Mouse (Mus musculus): ENCODE data around the gene Dock4. TPM values are rescaled to one million over a fixed set of nuclear protein-coding genes. Genes with fewer than 3 reads are reported as not detected.

The Dock4 gene
- polyA plus RNA-seq, 1 experiment from 2014 or later, result 4.2 TPM

DNA sequence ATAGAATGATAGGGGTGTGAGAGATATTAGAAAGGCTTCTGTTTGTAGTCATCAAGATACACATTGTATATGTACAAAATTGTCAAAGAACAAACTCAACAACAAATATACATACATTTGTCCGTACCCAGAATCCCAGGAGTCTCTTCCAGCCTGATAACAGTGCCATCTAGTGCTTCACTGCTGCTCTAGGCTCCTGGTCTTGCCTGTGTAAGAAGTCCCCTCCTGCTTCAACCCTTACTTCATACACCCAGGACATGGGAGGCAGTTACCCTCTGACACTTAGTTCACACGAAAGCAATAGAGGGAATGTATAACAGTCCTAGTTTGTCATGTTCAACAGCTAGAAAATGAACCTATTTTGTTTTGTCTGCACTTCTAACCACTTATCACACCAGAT is 378.5 kb downstream of the Dock4 start:
- Histone ChIP-seq H3K9ac (ENCODE audit: low read depth, low read length) (no peak overlapping the region), H3K4me1 (ENCODE audit: control insufficient read depth, insufficient read depth, low read length) (no peaks in the 10 kb centered on the region), H3K4me3 (ENCODE audit: low read length) (no peak overlapping the region), H3K9me3 (ENCODE audit: control insufficient read depth, low read length) (no peaks in the 10 kb centered on the region), H3K27me3 (replicated peaks; ENCODE audit: control insufficient read depth, insufficient read depth, low read length) (no peaks in the 10 kb centered on the region), H3K27ac (ENCODE audit: low read length) (no peak overlapping the region), H3K4me2 (ENCODE audit: low read depth, low read length) (no peak overlapping the region), H3K36me3 (ENCODE audit: control insufficient read depth, insufficient read depth, low read length) (no peaks in the 10 kb centered on the region)
- no peak for ATAC-seq
- 72% methylated on average over 2 of the region's 2 CpGs for WGBS

DNA sequence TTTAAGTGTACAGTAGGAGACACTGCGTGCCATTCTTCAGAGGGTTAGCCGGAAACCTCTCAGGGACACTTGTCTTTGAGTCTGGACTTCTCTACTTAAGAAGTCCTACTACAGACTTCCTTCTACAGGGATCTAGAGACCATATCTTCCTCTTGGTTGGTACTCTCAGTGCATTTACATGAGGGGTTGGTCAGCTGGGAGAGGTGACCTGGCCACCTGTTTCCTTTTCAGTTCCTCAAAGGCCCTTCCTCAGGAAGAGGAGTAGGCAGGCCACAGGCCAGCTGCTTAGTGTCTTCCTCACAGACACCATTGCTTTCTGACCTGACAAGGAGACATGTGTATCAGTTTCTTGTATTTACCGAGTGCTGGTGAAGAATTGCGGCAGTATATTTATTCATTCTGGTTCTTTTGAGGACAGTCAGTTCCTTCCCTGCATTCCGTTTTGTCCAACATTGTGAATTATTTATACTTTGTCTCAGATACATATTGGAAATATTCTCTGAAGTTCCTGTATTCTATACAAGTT is 380.2 kb downstream of the Dock4 start:
- no peaks in the 10 kb centered on the region for H3K4me1 ChIP-seq (ENCODE audit: control insufficient read depth, insufficient read depth, low read length)
- H3K36me3 ChIP-seq (ENCODE audit: control insufficient read depth, insufficient read depth, low read length), result no peaks in the 10 kb centered on the region
- no peak overlapping the region for H3K4me2 ChIP-seq (ENCODE audit: low read depth, low read length)
- H3K4me3 ChIP-seq (ENCODE audit: low read length), result no peak overlapping the region
- no peaks in the 10 kb centered on the region for H3K27me3 ChIP-seq (replicated peaks; ENCODE audit: control insufficient read depth, insufficient read depth, low read length)
- no peak overlapping the region for H3K9ac ChIP-seq (ENCODE audit: low read depth, low read length)
- no peaks in the 10 kb centered on the region for H3K9me3 ChIP-seq (ENCODE audit: control insufficient read depth, low read length)
- H3K27ac ChIP-seq (ENCODE audit: low read length), result no peak overlapping the region
- WGBS, result 69% methylated on average over 5 of the region's 5 CpGs
- no peak for ATAC-seq

- H3K9me3 ChIP-seq (ENCODE audit: control insufficient read depth, low read length), result no peaks in the 10 kb centered on the region
- H3K4me2 ChIP-seq (ENCODE audit: low read depth, low read length), result no peak overlapping the region
- ATAC-seq, result no peak
- no peaks in the 10 kb centered on the region for H3K36me3 ChIP-seq (ENCODE audit: control insufficient read depth, insufficient read depth, low read length)
- no peak overlapping the region for H3K4me3 ChIP-seq (ENCODE audit: low read length)
- H3K4me1 ChIP-seq (ENCODE audit: control insufficient read depth, insufficient read depth, low read length), result no peaks in the 10 kb centered on the region
- 20% methylated on average over 3 of the region's 3 CpGs for WGBS
- H3K27me3 ChIP-seq (replicated peaks; ENCODE audit: control insufficient read depth, insufficient read depth, low read length), result no peaks in the 10 kb centered on the region
- no peak overlapping the region for H3K27ac ChIP-seq (ENCODE audit: low read length)
- H3K9ac ChIP-seq (ENCODE audit: low read depth, low read length), result no peak overlapping the region
Measured at GRCm38 (mm10) chr12:40826491-40826890, 380.7 kb downstream of the Dock4 start.

- H3K9me3 ChIP-seq (ENCODE audit: control insufficient read depth, low read length), result no peaks in the 10 kb centered on the region
- no peak overlapping the region for H3K4me3 ChIP-seq (ENCODE audit: low read length)
- no peak overlapping the region for H3K9ac ChIP-seq (ENCODE audit: low read depth, low read length)
- ATAC-seq, result no peak
- no peaks in the 10 kb centered on the region for H3K36me3 ChIP-seq (ENCODE audit: control insufficient read depth, insufficient read depth, low read length)
- no peak overlapping the region for H3K4me2 ChIP-seq (ENCODE audit: low read depth, low read length)
- H3K4me1 ChIP-seq (ENCODE audit: control insufficient read depth, insufficient read depth, low read length), result no peaks in the 10 kb centered on the region
- no peaks in the 10 kb centered on the region for H3K27me3 ChIP-seq (replicated peaks; ENCODE audit: control insufficient read depth, insufficient read depth, low read length)
- no peak overlapping the region for H3K27ac ChIP-seq (ENCODE audit: low read length)
Measured at GRCm38 (mm10) chr12:40828025-40828424, 382.3 kb downstream of the Dock4 start.

- 81% methylated on average over 1 of the region's 1 CpGs for WGBS
- Histone ChIP-seq H3K4me2 (ENCODE audit: low read depth, low read length) (no peak overlapping the region), H3K4me3 (ENCODE audit: low read length) (no peak overlapping the region), H3K27ac (ENCODE audit: low read length) (no peak overlapping the region), H3K9ac (ENCODE audit: low read depth, low read length) (no peak overlapping the region), H3K9me3 (ENCODE audit: control insufficient read depth, low read length) (no peaks in the 10 kb centered on the region), H3K36me3 (ENCODE audit: control insufficient read depth, insufficient read depth, low read length) (no peaks in the 10 kb centered on the region), H3K4me1 (ENCODE audit: control insufficient read depth, insufficient read depth, low read length) (no peaks in the 10 kb centered on the region), H3K27me3 (replicated peaks; ENCODE audit: control insufficient read depth, insufficient read depth, low read length) (no peaks in the 10 kb centered on the region)
- ATAC-seq, result no peak
Measured at GRCm38 (mm10) chr12:40829269-40829668, 383.5 kb downstream of the Dock4 start.

GRCm38 (mm10) chr12:40832157-40832556 is 386.4 kb downstream of the Dock4 start:
- no peak for ATAC-seq
- no peaks in the 10 kb centered on the region for H3K27me3 ChIP-seq (replicated peaks; ENCODE audit: control insufficient read depth, insufficient read depth, low read length)
- 70% methylated on average over 8 of the region's 8 CpGs for WGBS
- H3K9ac ChIP-seq (ENCODE audit: low read depth, low read length), result no peak overlapping the region
- no peaks in the 10 kb centered on the region for H3K4me1 ChIP-seq (ENCODE audit: control insufficient read depth, insufficient read depth, low read length)
- no peak overlapping the region for H3K4me3 ChIP-seq (ENCODE audit: low read length)
- H3K4me2 ChIP-seq (ENCODE audit: low read depth, low read length), result no peak overlapping the region
- no peaks in the 10 kb centered on the region for H3K9me3 ChIP-seq (ENCODE audit: control insufficient read depth, low read length)
- no peak overlapping the region for H3K27ac ChIP-seq (ENCODE audit: low read length)
- no peaks in the 10 kb centered on the region for H3K36me3 ChIP-seq (ENCODE audit: control insufficient read depth, insufficient read depth, low read length)

GRCm38 (mm10) chr12:40836924-40837323 is 391.2 kb downstream of the Dock4 start:
- ATAC-seq, result no peak
- WGBS, result 76% methylated on average over 6 of the region's 6 CpGs
- Histone ChIP-seq H3K27ac (ENCODE audit: low read length) (no peak overlapping the region), H3K4me2 (ENCODE audit: low read depth, low read length) (no peak overlapping the region), H3K36me3 (ENCODE audit: control insufficient read depth, insufficient read depth, low read length) (no peaks in the 10 kb centered on the region), H3K4me1 (ENCODE audit: control insufficient read depth, insufficient read depth, low read length) (peaks cover 8% of the 10 kb centered on the region; the same call in 1 of the 2 replicates), H3K4me3 (ENCODE audit: low read length) (no peak overlapping the region), H3K9ac (ENCODE audit: low read depth, low read length) (no peak overlapping the region), H3K9me3 (ENCODE audit: control insufficient read depth, low read length) (no peaks in the 10 kb centered on the region), H3K27me3 (replicated peaks; ENCODE audit: control insufficient read depth, insufficient read depth, low read length) (no peaks in the 10 kb centered on the region)

GRCm38 (mm10) chr12:40837597-40838337 is 392.0 kb downstream of the Dock4 start:
- no peak overlapping the region for H3K27ac ChIP-seq (ENCODE audit: low read length)
- WGBS, result 3% methylated on average over 8 of the region's 8 CpGs
- ATAC-seq, result peak; percentile 59

GRCm38 (mm10) chr12:40838338-40838695 is 392.6 kb downstream of the Dock4 start:
- no peak overlapping the region for H3K27ac ChIP-seq (ENCODE audit: low read length)
- H3K4me1 ChIP-seq (ENCODE audit: control insufficient read depth, insufficient read depth, low read length), result peaks cover 8% of the 10 kb centered on the region; the same call in 1 of the 2 replicates
- H3K4me3 ChIP-seq (ENCODE audit: low read length), result no peak overlapping the region
- WGBS, result 40% methylated on average over 2 of the region's 2 CpGs
- ATAC-seq, result no peak
- H3K9ac ChIP-seq (ENCODE audit: low read depth, low read length), result no peak overlapping the region
- H3K4me2 ChIP-seq (ENCODE audit: low read depth, low read length), result no peak overlapping the region
- H3K27me3 ChIP-seq (replicated peaks; ENCODE audit: control insufficient read depth, insufficient read depth, low read length), result no peaks in the 10 kb centered on the region
- H3K36me3 ChIP-seq (ENCODE audit: control insufficient read depth, insufficient read depth, low read length), result no peaks in the 10 kb centered on the region
- H3K9me3 ChIP-seq (ENCODE audit: control insufficient read depth, low read length), result no peaks in the 10 kb centered on the region

More at GRCm38 (mm10) chr12:40837597-40838337, 392.0 kb downstream of the Dock4 start:
- Histone ChIP-seq H3K9ac (ENCODE audit: low read depth, low read length) (no peak overlapping the region), H3K27me3 (replicated peaks; ENCODE audit: control insufficient read depth, insufficient read depth, low read length) (no peaks in the 10 kb centered on the region), H3K4me3 (ENCODE audit: low read length) (no peak overlapping the region), H3K9me3 (ENCODE audit: control insufficient read depth, low read length) (no peaks in the 10 kb centered on the region), H3K36me3 (ENCODE audit: control insufficient read depth, insufficient read depth, low read length) (no peaks in the 10 kb centered on the region), H3K4me2 (ENCODE audit: low read depth, low read length) (no peak overlapping the region), H3K4me1 (ENCODE audit: control insufficient read depth, insufficient read depth, low read length) (peaks cover 8% of the 10 kb centered on the region; the same call in 1 of the 2 replicates)

Data from intestine, embryonic 16.5 days (tissue).